14 mouse cellular contexts compared by ENCODE assay signal in genomic region chr8:54955935-54956573, GRCm38 (mm10). TPM values are rescaled to one million over a fixed set of nuclear protein-coding genes. Genes with fewer than 3 reads are reported as not detected.
DNase-seq lines count a peak whose midpoint lies in the region; ATAC-seq and TF ChIP-seq lines count a peak whose summit lies in the region.
"Had no signal": no experiment of that assay in that cellular context is flagged by ENCODE, and none has a peak within 500 bp of the region (broad histone marks: within the 10 kb centered on the region; RNA-seq: fewer than 3 reads in every experiment).

No protein-coding gene starts in this region.

- H3K9me3 ChIP-seq in hindbrain, embryonic 11.5 days (ENCODE audit: control insufficient read depth, low read length), result no peaks in the 10 kb centered on the region
- no peaks in the 10 kb centered on the region for H3K9me3 ChIP-seq in midbrain, embryonic 16.5 days (replicated peaks; ENCODE audit: control insufficient read depth, low read length, poor library complexity, severe bottlenecking)
- H3K9me3 ChIP-seq in intestine, embryonic 16.5 days (ENCODE audit: control insufficient read depth, low read length), result no peaks in the 10 kb centered on the region
- H3K9me3 ChIP-seq: embryonic facial prominence, embryonic 15.5 days; limb, embryonic 13.5 days had no signal

- no peaks in the 10 kb centered on the region for H3K36me3 ChIP-seq in hindbrain, embryonic 11.5 days (ENCODE audit: control insufficient read depth, insufficient read depth, low read length)
- H3K36me3 ChIP-seq in midbrain, embryonic 16.5 days (ENCODE audit: control insufficient read depth, insufficient read depth, low read length), result no peaks in the 10 kb centered on the region
- no peaks in the 10 kb centered on the region for H3K36me3 ChIP-seq in intestine, embryonic 16.5 days (ENCODE audit: control insufficient read depth, insufficient read depth, low read length)
- H3K36me3 ChIP-seq: embryonic facial prominence, embryonic 15.5 days; limb, embryonic 13.5 days had no signal

- no peak for TF ChIP-seq CTCF in cortical plate, adult 2 months (IDR thresholded peaks at IDR 0.05; ENCODE audit: extremely low read depth, insufficient read depth, low read length)

- no peaks in the 10 kb centered on the region for H3K27me3 ChIP-seq in hindbrain, embryonic 11.5 days (ENCODE audit: control insufficient read depth, insufficient read depth, low read length)
- no peaks in the 10 kb centered on the region for H3K27me3 ChIP-seq in midbrain, embryonic 16.5 days (ENCODE audit: control insufficient read depth, insufficient read depth, low read depth, low read length)
- H3K27me3 ChIP-seq in intestine, embryonic 16.5 days (replicated peaks; ENCODE audit: control insufficient read depth, insufficient read depth, low read length), result no peaks in the 10 kb centered on the region
- H3K27me3 ChIP-seq: embryonic facial prominence, embryonic 15.5 days; limb, embryonic 13.5 days had no signal

- peak overlapping the region; percentile 61 for H3K4me3 ChIP-seq in cortical plate, adult 2 months (ENCODE audit: insufficient read depth, low read length)
- H3K4me3 ChIP-seq in hindbrain, embryonic 11.5 days (ENCODE audit: low read depth, low read length), result peak overlapping the region; percentile 27
- peak overlapping the region; percentile 63 for H3K4me3 ChIP-seq in midbrain, embryonic 16.5 days (ENCODE audit: low read depth, low read length)
- no peak overlapping the region for H3K4me3 ChIP-seq in intestine, embryonic 16.5 days (ENCODE audit: low read length)
- H3K4me3 ChIP-seq: embryonic facial prominence, embryonic 15.5 days; gastrocnemius, adult 2 months; limb, embryonic 13.5 days had no signal

- H3K4me2 ChIP-seq in hindbrain, embryonic 11.5 days (replicated peaks; ENCODE audit: low read depth, low read length), result 0 out of 2 replicates have a peak overlapping the region, but pooled peaks have one; percentile 28
- peak overlapping the region; percentile 47 for H3K4me2 ChIP-seq in midbrain, embryonic 16.5 days (ENCODE audit: low read length)
- H3K4me2 ChIP-seq in intestine, embryonic 16.5 days (ENCODE audit: low read depth, low read length), result no peak overlapping the region
- H3K4me2 ChIP-seq: embryonic facial prominence, embryonic 15.5 days; limb, embryonic 13.5 days had no signal

- no peak overlapping the region for H3K9ac ChIP-seq in hindbrain, embryonic 11.5 days (ENCODE audit: low read depth, low read length)
- H3K9ac ChIP-seq in midbrain, embryonic 16.5 days (ENCODE audit: low read depth, low read length), result peak overlapping the region; percentile 81
- no peak overlapping the region for H3K9ac ChIP-seq in intestine, embryonic 16.5 days (ENCODE audit: low read depth, low read length)
- H3K9ac ChIP-seq: embryonic facial prominence, embryonic 15.5 days; limb, embryonic 13.5 days had no signal

- TF ChIP-seq POLR2A in cortical plate, adult 2 months (IDR thresholded peaks at IDR 0.05; ENCODE audit: extremely low read depth, insufficient read depth, low read length), result no peak

- peak; percentile 82 for DNase-seq in brain, adult 2 months (ENCODE audit: low read depth, low spot score)
- no peak for DNase-seq in hindbrain, embryonic 11.5 days (ENCODE audit: low spot score)
- no peak for DNase-seq in kidney, postnatal 10 days
- no peak for DNase-seq in right cerebral cortex, postnatal 25 days
- DNase-seq: gastrocnemius, adult 2 months; layer of hippocampus, adult 9-11 months; lung, adult 2 months; spleen, adult 18-20 months had no signal

- no peak for ATAC-seq in hindbrain, embryonic 11.5 days (ENCODE audit: low FRiP score)
- peak; percentile 46 for ATAC-seq in midbrain, embryonic 16.5 days
- no peak for ATAC-seq in intestine, embryonic 16.5 days
- ATAC-seq: intestine, postnatal 0 days had no signal

- peaks cover 4% of the 10 kb centered on the region; the same call in 1 of the 2 replicates for H3K4me1 ChIP-seq in cortical plate, adult 2 months (ENCODE audit: control insufficient read depth, insufficient read depth, low read length)
- no peaks in the 10 kb centered on the region; the same call in 1 of the 2 replicates for H3K4me1 ChIP-seq in hindbrain, embryonic 11.5 days (replicated peaks; ENCODE audit: control insufficient read depth, insufficient read depth, low read length)
- H3K4me1 ChIP-seq in midbrain, embryonic 16.5 days (ENCODE audit: control insufficient read depth, insufficient read depth, low read length), result peaks cover 16% of the 10 kb centered on the region
- no peaks in the 10 kb centered on the region for H3K4me1 ChIP-seq in intestine, embryonic 16.5 days (ENCODE audit: control insufficient read depth, insufficient read depth, low read length)
- H3K4me1 ChIP-seq: embryonic facial prominence, embryonic 15.5 days; limb, embryonic 13.5 days had no signal

- peak overlapping the region; percentile 77; the same call in 1 of the 2 replicates for H3K27ac ChIP-seq in cortical plate, adult 2 months (ENCODE audit: insufficient read depth, low read length)
- H3K27ac ChIP-seq in hindbrain, embryonic 11.5 days (ENCODE audit: low read depth, low read length), result no peak overlapping the region
- peak overlapping the region; percentile 86 for H3K27ac ChIP-seq in midbrain, embryonic 16.5 days (ENCODE audit: low read length)
- H3K27ac ChIP-seq in intestine, embryonic 16.5 days (ENCODE audit: low read length), result no peak overlapping the region
- H3K27ac ChIP-seq: embryonic facial prominence, embryonic 15.5 days; gastrocnemius, adult 2 months; limb, embryonic 13.5 days had no signal

- 82% methylated on average over 6 of the region's 6 CpGs for WGBS in hindbrain, embryonic 11.5 days
- WGBS in midbrain, embryonic 16.5 days, result 43% methylated on average over 6 of the region's 6 CpGs
- WGBS in intestine, embryonic 16.5 days, result 71% methylated on average over 6 of the region's 6 CpGs

RNA-seq across cellular contexts. Expression of gene Gpm6a, which starts 1.4 kb away (rescaled TPM):
- 881 and 903 TPM in 2 replicates for polyA plus RNA-seq in cortical plate, adult 2 months (2012; rRNA removed)
- 99.4 and 103 TPM in 2 replicates for polyA plus RNA-seq in hindbrain, embryonic 11.5 days (2014; fragmentation: Nextera tagmentation; extraction: Ambion mirVana)
- polyA plus RNA-seq in midbrain, embryonic 16.5 days (2015; fragmentation: Nextera tagmentation; extraction: Ambion mirVana), result 649 and 676 TPM in 2 replicates
- 7.0 and 7.5 TPM in 2 replicates for polyA plus RNA-seq in intestine, embryonic 16.5 days (2015; fragmentation: Nextera tagmentation; extraction: Ambion mirVana)

Comparison
In these comparisons a context has a peak if more than half of its experiments do, and no peak if none do; other contexts are left out.
1. H3K27ac ChIP-seq: peak in cortical plate, adult 2 months (single experiment) and midbrain, embryonic 16.5 days (single experiment); none in hindbrain, embryonic 11.5 days (single experiment) and intestine, embryonic 16.5 days (single experiment).
2. RNA of gene Gpm6a, which starts 1.4 kb away (polyA plus RNA-seq): 881 to 903 TPM in cortical plate, adult 2 months, 649 to 676 TPM in midbrain, embryonic 16.5 days and 99.4 to 103 TPM in hindbrain, embryonic 11.5 days; 7.0 to 7.5 TPM in intestine, embryonic 16.5 days; every median in the first group is over 10 times any median in the second.